Mouse (Mus musculus): ENCODE results near the gene Mgat5b. TPM values are rescaled to one million over a fixed set of nuclear protein-coding genes. Genes with fewer than 3 reads are reported as not detected.

Gene Mgat5b
- total RNA-seq, 1 experiment = 7.1 TPM

GRCm38 (mm10) chr11:116951429-116951828 lies 32.8 kb downstream of the Mgat5b start:
- Histone ChIP-seq H3K9ac (ENCODE audit: insufficient read depth, low read depth, low read length, poor library complexity, severe bottlenecking) (no peak overlapping the region), H3K27ac (ENCODE audit: insufficient read depth, low read depth, low read length, poor library complexity, severe bottlenecking) (no peak overlapping the region), H3K4me3 (ENCODE audit: insufficient read depth in 1 of 2, low read depth in 1 of 2, low read length in 2 of 2, poor library complexity in 1 of 2, severe bottlenecking in 1 of 2) (no peak overlapping the region), H3K36me3 (ENCODE audit: control insufficient read depth, insufficient read depth, low read length, poor library complexity, severe bottlenecking) (no peaks in the 10 kb centered on the region; the same call in 1 of the 2 replicates), H3K4me1 (ENCODE audit: control insufficient read depth in 2 of 2, insufficient read depth in 2 of 2, low read length in 2 of 2, poor library complexity in 1 of 2) (peaks cover 0 to 4% of the 10 kb centered on the region in 2 experiments; a peak in 1 of 4 replicates), H3K9me3 (ENCODE audit: control insufficient read depth, insufficient read depth, low read depth, low read length) (no peaks in the 10 kb centered on the region)
- no peak for DNase-seq (ENCODE audit: low read depth, low spot score)
- TF ChIP-seq ZNF384 (IDR thresholded peaks at IDR 0.05; ENCODE audit: low read depth, low read length) (no peak), CHD2 (IDR thresholded peaks at IDR 0.05; ENCODE audit: low read depth, low read length) (no peak), HCFC1 (IDR thresholded peaks at IDR 0.05; ENCODE audit: borderline replicate concordance, insufficient read depth, low read length) (no peak), MAFK (IDR thresholded peaks at IDR 0.05; ENCODE audit: insufficient read depth, low read depth, low read length) (no peak), ZC3H11A (IDR thresholded peaks at IDR 0.05; ENCODE audit: borderline replicate concordance, low read depth, low read length) (no peak)
- in situ Hi-C loops (cut with MboI; ENCODE audit: low sequenced_read_pairs in 2 of 2, unreplicated experiment in 2 of 2) = no loop called here

- no peaks in the 10 kb centered on the region; the same call in 1 of the 2 replicates for H3K36me3 ChIP-seq (ENCODE audit: control insufficient read depth, insufficient read depth, low read length, poor library complexity, severe bottlenecking)
- H3K4me1 ChIP-seq (ENCODE audit: control insufficient read depth in 2 of 2, insufficient read depth in 2 of 2, low read length in 2 of 2, poor library complexity in 1 of 2) = peaks cover 2 to 6% of the 10 kb centered on the region in 2 experiments; a peak in 1 of 4 replicates
- H3K9ac ChIP-seq (ENCODE audit: insufficient read depth, low read depth, low read length, poor library complexity, severe bottlenecking) = no peak overlapping the region
- no peak for DNase-seq (ENCODE audit: low read depth, low spot score)
- in situ Hi-C loops (cut with MboI; ENCODE audit: low sequenced_read_pairs in 2 of 2, unreplicated experiment in 2 of 2) = no loop called here
- no peak overlapping the region for H3K4me3 ChIP-seq (ENCODE audit: insufficient read depth in 1 of 2, low read depth in 1 of 2, low read length in 2 of 2, poor library complexity in 1 of 2, severe bottlenecking in 1 of 2)
- no peak for TF ChIP-seq MAFK (IDR thresholded peaks at IDR 0.05; ENCODE audit: insufficient read depth, low read depth, low read length)
- TF ChIP-seq ZNF384 (IDR thresholded peaks at IDR 0.05; ENCODE audit: low read depth, low read length) = no peak
- TF ChIP-seq HCFC1 (IDR thresholded peaks at IDR 0.05; ENCODE audit: borderline replicate concordance, insufficient read depth, low read length) = no peak
- no peak for TF ChIP-seq ZC3H11A (IDR thresholded peaks at IDR 0.05; ENCODE audit: borderline replicate concordance, low read depth, low read length)
- no peak for TF ChIP-seq CHD2 (IDR thresholded peaks at IDR 0.05; ENCODE audit: low read depth, low read length)
- H3K9me3 ChIP-seq (ENCODE audit: control insufficient read depth, insufficient read depth, low read depth, low read length) = no peaks in the 10 kb centered on the region
- no peak overlapping the region for H3K27ac ChIP-seq (ENCODE audit: insufficient read depth, low read depth, low read length, poor library complexity, severe bottlenecking)
Measured at GRCm38 (mm10) chr11:116954231-116955118, 35.8 kb downstream of the Mgat5b start.

- in situ Hi-C loops (cut with MboI; ENCODE audit: low sequenced_read_pairs in 2 of 2, unreplicated experiment in 2 of 2) = no loop called here
- H3K36me3 ChIP-seq (ENCODE audit: control insufficient read depth, insufficient read depth, low read length, poor library complexity, severe bottlenecking) = no peaks in the 10 kb centered on the region
- peaks cover 2 to 11% of the 10 kb centered on the region in 2 experiments; a peak in 1 of 4 replicates for H3K4me1 ChIP-seq (ENCODE audit: control insufficient read depth in 2 of 2, insufficient read depth in 2 of 2, low read length in 2 of 2, poor library complexity in 1 of 2)
- H3K9me3 ChIP-seq (ENCODE audit: control insufficient read depth, insufficient read depth, low read depth, low read length) = no peaks in the 10 kb centered on the region
- DNase-seq (ENCODE audit: low read depth, low spot score) = no peak
- no peak overlapping the region for H3K27ac ChIP-seq (ENCODE audit: insufficient read depth, low read depth, low read length, poor library complexity, severe bottlenecking)
- H3K4me3 ChIP-seq (ENCODE audit: insufficient read depth in 1 of 2, low read depth in 1 of 2, low read length in 2 of 2, poor library complexity in 1 of 2, severe bottlenecking in 1 of 2) = no peak overlapping the region
- no peak overlapping the region for H3K9ac ChIP-seq (ENCODE audit: insufficient read depth, low read depth, low read length, poor library complexity, severe bottlenecking)
- no peak for TF ChIP-seq ZC3H11A (IDR thresholded peaks at IDR 0.05; ENCODE audit: borderline replicate concordance, low read depth, low read length)
- TF ChIP-seq CHD2 (IDR thresholded peaks at IDR 0.05; ENCODE audit: low read depth, low read length) = no peak
- TF ChIP-seq HCFC1 (IDR thresholded peaks at IDR 0.05; ENCODE audit: borderline replicate concordance, insufficient read depth, low read length) = no peak
- TF ChIP-seq ZNF384 (IDR thresholded peaks at IDR 0.05; ENCODE audit: low read depth, low read length) = no peak
- no peak for TF ChIP-seq MAFK (IDR thresholded peaks at IDR 0.05; ENCODE audit: insufficient read depth, low read depth, low read length)
Measured at GRCm38 (mm10) chr11:116958601-116959000, 39.9 kb downstream of the Mgat5b start.

GRCm38 (mm10) chr11:116965061-116965460 lies 46.4 kb downstream of the Mgat5b start:
- Histone ChIP-seq H3K9me3 (ENCODE audit: control insufficient read depth, insufficient read depth, low read depth, low read length) (no peaks in the 10 kb centered on the region), H3K4me3 (ENCODE audit: insufficient read depth in 1 of 2, low read depth in 1 of 2, low read length in 2 of 2, poor library complexity in 1 of 2, severe bottlenecking in 1 of 2) (no peak overlapping the region), H3K9ac (ENCODE audit: insufficient read depth, low read depth, low read length, poor library complexity, severe bottlenecking) (no peak overlapping the region), H3K4me1 (ENCODE audit: control insufficient read depth in 2 of 2, insufficient read depth in 2 of 2, low read length in 2 of 2, poor library complexity in 1 of 2) (peaks cover 0 to 24% of the 10 kb centered on the region in 2 experiments; a peak in 3 of 4 replicates), H3K27ac (ENCODE audit: insufficient read depth, low read depth, low read length, poor library complexity, severe bottlenecking) (no peak overlapping the region; the same call in 1 of the 2 replicates), H3K36me3 (ENCODE audit: control insufficient read depth, insufficient read depth, low read length, poor library complexity, severe bottlenecking) (no peaks in the 10 kb centered on the region)
- in situ Hi-C loops (cut with MboI; ENCODE audit: low sequenced_read_pairs in 2 of 2, unreplicated experiment in 2 of 2) = no loop called here
- TF ChIP-seq HCFC1 (IDR thresholded peaks at IDR 0.05; ENCODE audit: borderline replicate concordance, insufficient read depth, low read length) (no peak), ZC3H11A (IDR thresholded peaks at IDR 0.05; ENCODE audit: borderline replicate concordance, low read depth, low read length) (no peak), CHD2 (IDR thresholded peaks at IDR 0.05; ENCODE audit: low read depth, low read length) (no peak), MAFK (IDR thresholded peaks at IDR 0.05; ENCODE audit: insufficient read depth, low read depth, low read length) (peak; percentile 73)
- no peak for DNase-seq (ENCODE audit: low read depth, low spot score)

Measured in ES-E14 (cell line).